Mouse (Mus musculus) adrenal gland, postnatal 25 days (tissue): ENCODE measurements around the gene Sgip1. TPM values are rescaled to one million over a fixed set of nuclear protein-coding genes. Genes with fewer than 3 reads are reported as not detected.

Source experiments
- DNase-seq: peaks from one replicate; pipeline ENCODE4 v3.0.0; 2021; ENCODE audit warnings: mixed read lengths
- total RNA-seq: library from RNA; stranded (reverse); gene quantifications from 2 replicates; pipeline ENCODE4 v1.2.3, GENCODE M21; 2021

The Sgip1 gene
- total RNA-seq, 1 experiment from 2014 or later: 8.0 TPM

DNA sequence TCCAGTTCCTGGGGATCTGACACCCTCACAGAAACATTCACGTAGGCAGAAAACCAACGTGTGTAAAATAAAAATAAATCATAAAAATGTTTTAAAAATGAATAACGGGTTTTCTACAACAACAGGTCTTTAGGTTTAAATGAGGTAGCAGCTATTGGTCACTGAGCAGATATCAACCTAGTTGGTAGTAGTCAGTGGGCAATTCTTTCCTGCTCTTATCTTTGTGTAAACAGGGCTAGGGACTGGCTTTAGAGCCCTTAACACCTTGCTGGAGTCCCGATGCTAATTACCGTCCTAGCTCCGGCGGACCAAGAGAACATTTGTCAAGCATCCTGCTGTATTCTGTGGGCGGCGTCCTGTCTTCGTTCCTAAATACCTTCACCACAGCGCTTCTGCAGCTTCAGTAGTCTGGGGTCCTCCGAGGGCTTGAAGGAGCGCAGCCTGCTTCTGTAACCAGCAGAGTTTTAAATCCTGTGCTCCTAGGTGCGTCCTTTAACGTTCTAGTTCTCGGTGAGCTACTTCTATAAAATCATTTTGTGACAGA lies 236.8 kb downstream of the Sgip1 start:
- DNase-seq: no peak

DNA sequence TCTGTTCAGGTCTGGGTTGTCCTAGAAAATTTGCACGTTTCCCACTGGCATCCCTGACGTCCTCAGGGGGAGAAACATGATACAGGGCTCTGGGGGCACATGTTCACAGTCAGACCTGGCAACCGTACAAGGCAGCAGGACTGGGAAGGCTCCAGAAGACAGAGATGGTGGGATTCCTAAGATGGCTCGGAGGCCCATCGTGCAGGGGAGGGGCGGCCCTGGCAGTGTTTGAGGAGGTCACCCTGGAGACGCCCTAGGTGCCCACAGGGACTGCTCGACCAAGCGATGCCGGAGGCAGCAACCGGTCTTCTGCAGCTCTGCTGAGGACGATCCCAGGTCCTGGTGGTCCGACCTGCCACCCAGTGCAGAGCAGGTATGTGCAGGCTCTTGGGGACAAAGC lies 237.3 kb downstream of the Sgip1 start, which contains the start of gene Tctex1d1:
Gene Tctex1d1 (plus strand): TSS at position 167 of the 400 bp plus-strand sequence.
- no peak for DNase-seq

DNA sequence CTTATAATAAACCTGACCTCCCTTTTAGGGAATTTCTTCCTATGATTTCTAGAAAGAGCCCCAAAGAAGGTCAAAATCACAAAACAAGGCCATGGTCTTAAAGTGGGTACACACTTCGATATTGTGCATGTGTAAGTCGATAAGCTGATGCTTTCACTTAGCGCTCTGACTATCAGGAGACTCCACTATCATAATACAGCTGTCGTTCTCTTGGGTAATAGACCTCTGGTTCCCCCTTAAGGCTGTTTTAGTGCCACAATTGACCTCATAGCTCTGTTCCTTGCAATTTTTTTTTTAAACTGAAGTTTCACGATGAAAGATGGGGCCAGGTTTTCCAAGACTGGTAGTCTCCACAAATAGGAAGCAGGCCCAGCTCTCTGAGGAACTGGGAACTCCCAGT lies 238.3 kb downstream of the Sgip1 start:
- DNase-seq: no peak

DNA sequence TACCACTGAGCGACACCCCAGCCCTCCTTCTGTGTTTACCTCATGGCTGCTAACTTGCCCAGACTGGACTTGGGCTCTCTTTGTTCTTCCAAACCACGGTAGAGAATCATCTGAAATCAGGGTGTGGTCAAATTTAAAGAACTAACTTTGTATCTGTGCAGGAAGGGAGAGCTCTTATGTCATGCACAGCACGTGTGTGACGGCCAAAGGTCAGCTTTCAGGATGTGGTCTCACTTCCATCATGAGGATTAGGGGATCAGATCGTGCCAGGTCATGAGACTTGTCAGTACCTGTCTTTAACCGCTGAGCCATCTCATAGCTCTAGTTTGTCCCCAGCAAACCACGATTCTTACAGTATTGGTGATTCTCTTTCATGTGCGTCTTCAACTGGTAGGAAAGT lies 240.6 kb downstream of the Sgip1 start:
- DNase-seq: no peak

DNA sequence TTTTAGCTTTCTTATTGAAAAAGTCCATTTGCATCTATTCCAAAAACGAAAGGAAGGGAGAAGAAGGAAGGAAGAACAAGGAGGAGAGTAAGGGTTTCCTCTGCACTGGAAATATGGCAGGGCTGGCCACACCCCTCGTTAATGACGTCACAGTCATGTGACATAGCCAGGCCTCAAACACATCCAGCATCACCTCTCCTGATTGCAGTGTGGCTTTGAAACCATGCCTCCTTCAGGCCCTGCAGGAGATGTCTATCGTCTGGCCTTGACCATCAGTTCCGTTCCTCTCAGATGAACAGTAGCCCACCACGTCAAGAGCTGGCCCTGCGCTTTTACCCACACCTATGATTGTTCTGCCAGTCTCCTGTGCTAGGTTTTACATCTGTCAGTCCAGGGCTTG lies 245.1 kb downstream of the Sgip1 start:
- DNase-seq: no peak

DNA sequence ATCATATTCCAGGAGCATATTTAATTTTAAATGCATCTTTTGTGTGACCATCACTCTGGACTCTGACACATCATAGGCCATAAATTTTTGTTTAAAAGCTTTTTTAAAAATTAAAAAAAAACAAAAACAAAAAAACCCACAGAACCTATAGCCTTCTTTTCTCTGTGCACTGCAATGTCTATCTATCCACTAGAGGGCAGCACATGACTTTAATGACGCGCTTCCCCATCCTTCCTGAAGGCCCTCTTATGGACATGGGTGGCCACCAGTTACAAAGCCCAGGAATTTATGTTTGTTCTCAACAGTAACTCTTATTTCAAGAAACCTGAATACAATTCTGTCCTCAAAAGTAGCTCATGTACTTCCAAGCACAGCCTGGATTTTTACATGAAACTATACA lies 245.8 kb downstream of the Sgip1 start:
- DNase-seq: peak; percentile 13

DNA sequence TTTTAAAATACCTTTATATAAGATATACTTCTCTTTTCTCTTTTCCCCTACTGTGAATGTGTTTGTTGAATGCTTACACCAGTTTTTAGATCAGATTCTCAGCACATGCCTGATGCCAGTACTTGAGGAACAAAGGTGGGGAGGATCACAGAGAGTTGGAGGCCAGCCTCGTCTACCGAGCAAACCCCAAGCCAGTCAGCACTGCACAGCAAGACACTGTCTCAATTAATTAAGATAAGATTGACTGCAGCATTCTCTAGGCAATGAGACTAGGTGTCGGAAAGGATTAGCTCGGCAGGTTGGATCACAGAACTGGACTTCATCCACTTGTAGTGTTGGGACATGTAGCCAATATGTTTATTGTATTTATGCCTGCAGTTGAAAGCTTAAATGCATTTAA lies 246.2 kb downstream of the Sgip1 start:
- DNase-seq: no peak

DNA sequence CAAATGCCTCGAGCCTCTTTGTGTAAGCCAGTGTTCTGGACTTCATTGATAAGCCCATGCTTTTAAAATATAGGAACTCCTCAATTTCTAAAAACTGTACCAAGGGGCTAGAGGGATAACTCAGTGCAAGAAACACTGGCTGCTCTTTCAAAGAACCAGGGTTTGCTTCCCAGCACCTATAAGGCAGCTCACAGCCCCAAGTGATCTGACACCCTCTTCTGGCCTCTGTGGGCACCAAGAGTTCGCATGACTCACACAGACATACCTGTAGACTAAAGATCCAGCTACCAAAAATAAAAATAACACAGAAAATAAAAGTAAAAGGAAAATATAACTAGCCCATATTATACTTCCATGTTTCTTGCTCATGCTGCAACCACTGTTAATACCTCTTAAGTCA lies 246.7 kb downstream of the Sgip1 start:
- DNase-seq: no peak

DNA sequence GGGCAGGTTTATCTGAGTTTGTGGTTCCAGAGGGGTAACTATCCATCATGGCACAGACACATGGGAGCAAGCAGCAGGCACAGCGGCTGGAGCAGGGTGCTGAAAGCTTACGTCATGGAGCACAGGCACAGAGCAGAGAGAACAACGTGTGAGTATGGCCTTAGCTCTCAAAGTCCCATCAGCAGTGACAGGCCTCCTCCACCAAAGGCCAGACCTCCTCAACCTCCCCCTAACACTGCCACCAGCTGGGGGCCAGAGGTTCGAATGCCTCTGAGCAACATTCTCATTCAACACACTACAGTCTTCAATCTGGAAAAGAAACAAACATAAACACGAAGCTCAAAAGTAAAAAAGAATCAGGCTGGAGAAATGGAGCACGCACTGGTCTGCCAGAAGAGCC lies 247.4 kb downstream of the Sgip1 start:
- DNase-seq: no peak

DNA sequence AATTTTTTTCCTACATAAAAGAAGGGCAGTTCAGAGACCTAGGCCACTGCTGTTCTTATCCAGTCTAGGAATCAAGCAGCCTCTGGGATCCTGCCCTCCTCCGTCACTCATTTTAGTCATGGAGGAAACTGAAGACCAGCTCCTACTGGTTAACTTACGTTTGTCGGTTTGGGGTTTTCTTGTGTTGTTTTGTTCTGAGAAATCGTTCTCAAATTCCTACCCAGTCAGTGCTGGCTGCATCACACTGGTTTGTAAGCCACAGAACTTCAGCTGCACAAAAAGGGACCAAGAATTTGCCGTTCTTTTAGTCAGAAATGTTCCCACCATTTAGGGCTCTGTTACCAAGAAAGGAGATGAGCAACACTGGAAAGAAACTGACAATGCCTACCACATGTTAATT lies 248.3 kb downstream of the Sgip1 start:
- DNase-seq: no peak

DNA sequence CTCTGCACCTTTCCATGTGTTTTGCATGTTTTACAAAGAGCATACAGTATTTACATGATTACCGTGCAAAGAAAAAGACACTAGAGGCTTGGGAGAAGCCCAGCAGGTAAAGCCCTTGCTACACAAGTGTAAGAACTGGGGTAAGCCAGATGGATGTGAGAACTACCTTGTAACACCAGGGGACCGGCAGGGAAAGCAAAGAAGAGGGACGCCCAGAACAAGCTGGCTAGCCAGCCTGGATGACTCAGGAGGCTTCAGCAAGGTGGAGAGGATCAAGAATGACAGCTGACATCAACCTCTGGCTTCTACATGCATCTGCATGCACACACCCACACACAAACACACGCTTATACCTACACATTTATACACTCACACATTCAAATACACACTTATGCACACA lies 248.9 kb downstream of the Sgip1 start:
- DNase-seq: no peak

DNA sequence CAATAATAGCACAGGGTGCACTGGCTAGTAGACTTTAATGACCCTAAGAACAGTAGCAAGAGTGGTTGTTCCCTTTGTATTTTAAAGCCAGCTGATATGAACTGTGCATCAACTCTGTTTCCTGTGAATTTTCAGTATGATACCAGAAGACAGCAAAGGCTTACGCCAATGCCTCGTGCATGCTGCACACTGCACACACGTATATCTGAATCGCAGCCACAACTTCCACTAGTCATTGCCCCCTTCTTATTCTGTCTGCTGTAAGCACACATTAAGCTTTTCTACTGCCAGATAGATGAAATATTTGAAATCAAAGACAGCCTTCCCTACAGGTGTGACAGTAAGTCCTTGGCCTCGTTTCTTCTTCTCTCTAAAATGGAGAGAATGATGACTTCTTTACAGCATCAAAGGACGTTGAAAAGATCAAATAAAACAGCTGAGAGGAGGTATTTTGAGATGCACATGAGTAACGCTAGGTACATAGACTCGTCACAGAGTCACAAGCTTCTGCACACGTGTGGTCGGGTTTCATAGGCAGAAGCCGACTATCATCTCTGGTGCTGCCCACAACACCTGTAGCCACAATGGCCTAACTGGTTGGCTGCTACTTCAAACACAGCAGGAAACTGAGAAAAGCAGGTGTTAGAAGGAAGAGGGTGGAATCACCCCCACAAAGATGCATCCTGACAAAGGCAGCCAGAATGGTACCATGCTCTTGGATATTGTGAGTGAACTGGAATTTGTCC lies 249.7 kb downstream of the Sgip1 start:
- DNase-seq: no peak

DNA sequence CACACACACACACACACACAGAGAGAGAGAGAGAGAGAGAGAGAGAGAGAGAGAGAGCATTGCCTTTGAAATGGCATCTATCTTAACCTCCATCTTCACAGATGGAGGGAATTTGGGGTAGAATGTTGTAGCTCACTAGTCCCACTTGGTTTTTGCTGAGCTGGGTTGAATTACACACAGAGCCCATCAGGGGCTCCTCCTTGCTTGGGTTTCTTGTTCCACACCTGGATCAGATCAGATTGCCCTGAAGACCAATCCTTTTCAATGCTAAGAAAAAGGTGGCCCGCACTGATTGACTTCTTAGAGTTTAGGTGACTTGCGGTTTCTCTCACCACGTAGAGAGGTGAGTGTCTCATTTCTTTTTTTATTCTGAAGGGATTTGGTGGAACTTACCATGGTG lies 250.6 kb downstream of the Sgip1 start:
- no peak for DNase-seq

DNA sequence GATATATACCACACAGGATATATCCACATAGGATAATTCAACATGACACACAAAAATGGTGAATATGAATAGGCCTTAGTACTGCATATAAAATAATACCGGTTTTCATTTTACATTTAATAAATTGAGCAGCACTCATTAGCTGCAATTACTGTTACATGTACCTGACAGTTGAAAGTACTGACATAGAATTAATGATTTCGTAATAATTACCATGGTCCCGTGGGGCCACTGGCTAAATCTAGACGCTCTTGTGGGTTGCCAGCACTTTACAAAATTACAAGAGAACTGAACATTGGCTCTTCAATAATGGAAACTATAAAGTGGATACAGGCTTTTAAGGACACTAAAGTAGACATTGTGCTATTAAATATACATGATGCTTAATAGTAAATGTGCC lies 263.6 kb downstream of the Sgip1 start:
- DNase-seq: no peak

DNA sequence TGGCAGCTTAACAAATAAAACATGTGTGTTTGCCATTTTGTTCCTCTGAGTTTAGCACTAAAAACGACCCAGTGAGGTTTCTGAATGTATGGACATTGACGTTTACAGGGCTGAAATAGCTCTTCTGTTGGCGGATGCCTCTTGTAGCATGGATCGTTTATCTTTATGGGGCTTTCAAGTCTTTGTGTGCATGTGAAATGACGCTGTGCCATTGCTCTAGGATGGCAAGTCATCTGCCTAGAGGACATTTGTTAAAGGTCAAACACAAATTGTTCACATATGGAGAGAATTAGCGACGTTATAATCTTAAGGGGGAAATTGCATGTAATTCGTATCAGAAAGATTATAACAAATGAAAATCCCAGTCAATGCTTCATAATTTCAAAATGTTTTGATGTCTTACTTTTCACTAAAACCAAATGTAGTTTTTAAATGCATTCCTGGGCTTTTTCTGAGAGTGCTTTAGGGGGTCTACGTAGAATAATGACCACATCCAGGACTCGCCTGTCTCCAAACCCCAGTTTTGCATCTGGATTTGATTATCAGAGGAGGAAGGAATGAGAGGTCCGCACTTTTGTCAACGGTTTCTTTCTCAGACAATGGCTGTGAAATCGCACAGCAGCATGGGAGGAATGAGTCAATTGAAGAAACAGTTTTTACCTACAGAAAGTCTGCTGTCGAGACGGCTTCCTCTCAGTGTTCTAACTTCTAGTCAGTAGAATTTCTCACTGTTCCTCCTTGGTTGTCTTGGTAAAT lies 264.3 kb downstream of the Sgip1 start:
- DNase-seq: no peak

DNA sequence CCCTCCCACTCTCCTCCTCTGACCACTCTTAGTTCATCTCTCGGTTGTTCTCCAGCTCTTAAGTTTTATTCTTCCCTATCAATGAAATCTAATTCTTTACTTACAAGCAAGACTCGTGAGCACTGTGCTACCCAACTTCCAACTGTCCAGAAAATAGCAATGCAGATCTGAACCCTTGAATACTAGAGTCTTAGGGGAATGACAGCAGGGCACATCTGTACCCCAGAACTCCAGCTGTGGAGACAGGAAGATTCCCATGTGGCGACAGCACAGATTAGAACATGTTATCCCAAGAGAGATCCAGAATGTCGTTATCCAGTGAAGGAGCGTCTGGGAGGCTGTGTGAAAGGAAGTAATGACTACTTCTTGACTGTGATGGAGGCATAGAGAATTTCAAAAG lies 265.2 kb downstream of the Sgip1 start:
- DNase-seq: no peak

DNA sequence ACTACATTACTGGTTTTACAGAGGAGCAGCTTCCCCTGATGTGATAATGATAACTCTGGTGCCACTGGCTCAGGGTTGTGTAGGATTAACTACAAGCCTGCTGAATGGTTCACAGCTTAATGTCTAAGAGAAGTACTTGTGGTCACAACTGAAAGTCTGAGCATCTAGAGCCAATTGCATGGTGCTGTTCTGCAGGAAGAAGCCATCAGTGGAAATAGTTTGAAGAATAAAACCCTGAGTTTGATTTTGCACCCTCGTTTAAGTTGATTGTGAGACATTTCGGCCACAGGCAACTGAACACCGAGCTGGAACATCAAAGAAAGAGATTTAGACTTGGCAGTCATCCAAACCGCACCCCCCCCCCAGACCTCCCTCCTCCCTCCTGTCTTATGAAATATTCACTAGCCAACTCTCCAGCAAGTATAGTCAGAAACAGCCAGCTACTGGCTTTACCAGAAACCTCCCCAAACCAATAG lies 265.9 kb downstream of the Sgip1 start:
- DNase-seq: no peak

DNA sequence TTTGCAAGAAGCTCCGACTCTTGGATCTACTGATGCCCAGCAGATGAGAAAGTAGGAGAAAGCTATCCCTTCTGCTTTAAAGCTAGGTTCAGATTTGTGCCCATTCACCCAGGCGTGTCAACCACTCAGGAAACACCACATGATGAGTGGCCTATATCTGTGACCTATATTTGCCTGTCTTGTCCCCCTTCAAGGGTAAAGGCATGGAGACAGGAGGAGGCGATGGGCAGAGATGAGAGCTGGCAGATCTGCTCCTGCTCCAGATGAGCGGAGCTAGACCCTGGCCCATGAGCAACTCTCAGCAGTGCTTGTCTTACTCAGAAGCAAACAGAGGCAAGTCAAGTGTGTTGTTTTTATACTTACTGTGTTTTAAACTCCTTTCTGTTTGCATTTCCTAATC lies 269.6 kb downstream of the Sgip1 start:
- DNase-seq: no peak

DNA sequence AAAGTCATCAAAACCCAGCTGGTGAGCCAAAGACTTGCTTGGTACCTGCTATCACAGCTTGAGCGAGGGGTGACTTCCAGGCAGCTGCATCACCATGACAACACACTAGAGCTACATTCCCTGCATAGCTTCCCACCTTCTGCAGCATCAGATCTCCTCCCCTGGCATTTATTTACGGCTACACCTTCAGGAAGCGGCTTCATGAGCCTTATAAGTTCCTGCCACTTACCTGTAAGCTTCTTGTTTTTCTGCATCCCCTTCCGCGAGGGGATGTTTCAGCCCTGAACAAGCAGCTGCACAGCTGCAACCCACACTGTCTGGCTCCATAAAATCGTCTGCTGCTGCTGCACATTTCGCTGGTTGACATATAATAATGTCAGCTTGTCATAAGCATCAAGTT lies 270.7 kb downstream of the Sgip1 start:
- no peak for DNase-seq

DNA sequence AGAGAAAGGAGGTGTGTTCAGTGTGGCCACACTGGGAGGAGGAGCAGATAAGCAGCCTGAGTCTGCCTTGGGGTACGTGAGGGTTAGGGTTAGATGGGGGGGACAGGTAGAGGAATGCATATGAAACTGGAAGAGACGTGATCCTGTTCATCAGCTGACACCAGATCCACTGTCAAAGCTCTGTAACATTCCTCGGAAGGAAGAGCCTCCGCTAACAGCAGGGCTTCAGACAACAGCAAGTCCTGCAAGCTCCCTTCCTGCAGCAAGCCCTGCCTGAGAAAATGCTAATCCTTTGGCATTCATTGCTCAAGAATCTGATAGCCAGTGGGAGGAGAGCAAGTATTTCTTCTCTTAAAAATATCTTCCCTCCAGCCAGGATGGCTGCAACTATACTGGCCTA lies 272.4 kb downstream of the Sgip1 start:
- DNase-seq: no peak
